Mouse (Mus musculus) heart, embryonic 16.5 days (tissue): ENCODE results near the gene Ets2. TPM values are rescaled to one million over a fixed set of nuclear protein-coding genes. Genes with fewer than 3 reads are reported as not detected.
"Not testable (repeated sequence)": the region's sequence is repeated elsewhere in the genome, so short reads cannot be mapped to it uniquely, and the experiment has no call there.

Experiments used
- ATAC-seq: fragments of 200-750 bp; cut with Nextera tagmentation; replicated peaks from 2 replicates; pipeline ENCODE4 v1.8.0; 2017; ENCODE audit warnings: moderate number of reproducible peaks; ENCODE audit not compliant: insufficient read depth, low FRiP score; ENCODE audit errors: extremely low read depth
- H3K27ac ChIP-seq: fragments of 300-500 bp; sonication (generic); 2 replicates; pipeline ENCODE4 v1.5.1; 2014; ENCODE audit warnings: mild to moderate bottlenecking, low read length, control low read depth, moderate library complexity
- H3K27me3 ChIP-seq: fragments of 300-500 bp; sonication (generic); 2 replicates; pipeline ENCODE4 v1.6.1; 2014; ENCODE audit warnings: low read length, mixed read lengths; ENCODE audit not compliant: control insufficient read depth, insufficient read depth
- H3K36me3 ChIP-seq: fragments of 300-500 bp; sonication (generic); 2 replicates; pipeline ENCODE4 v1.6.1; 2014; ENCODE audit not compliant: control insufficient read depth, insufficient read depth
- H3K4me1 ChIP-seq: fragments of 300-500 bp; sonication (generic); 2 replicates; pipeline ENCODE4 v1.6.1; 2014; ENCODE audit warnings: low read length, mixed read lengths; ENCODE audit not compliant: control insufficient read depth, insufficient read depth
- H3K4me2 ChIP-seq: fragments of 300-500 bp; sonication (generic); 2 replicates; pipeline ENCODE4 v1.6.1; 2014; ENCODE audit warnings: low read depth, mild to moderate bottlenecking, control low read depth, low read length
- H3K4me3 ChIP-seq: fragments of 300-500 bp; sonication (generic); 2 replicates; pipeline ENCODE4 v1.5.1; 2014; ENCODE audit warnings: mild to moderate bottlenecking, control low read depth, low read length
- H3K9ac ChIP-seq: fragments of 300-500 bp; sonication (generic); 2 replicates; pipeline ENCODE4 v1.6.1; 2014; ENCODE audit warnings: low read length, control low read depth
- H3K9me3 ChIP-seq: fragments of 300-500 bp; sonication (generic); replicated peaks from 2 replicates; pipeline ENCODE4 v1.6.1; 2016; ENCODE audit warnings: low read length; ENCODE audit not compliant: control insufficient read depth
- WGBS: fragments of 180-500 bp; shearing (Covaris S2); extraction: QIAGEN DNeasy Blood & Tissue Kit; methylation state at CpG from one replicate; pipeline ENCODE4 v1.1.7; 2014; 5-methylcytosine and 5-hydroxymethylcytosine counted together
- polyA plus RNA-seq: library from polyadenylated mRNA; unstranded; fragments of >200 nt; fragmentation: Nextera tagmentation; extraction: Ambion mirVana; gene quantifications from 2 replicates; pipeline ENCODE4 v1.2.1, GENCODE M21; 2015

The Ets2 gene
- polyA plus RNA-seq, 1 experiment from 2014 or later: 73.6 TPM

DNA sequence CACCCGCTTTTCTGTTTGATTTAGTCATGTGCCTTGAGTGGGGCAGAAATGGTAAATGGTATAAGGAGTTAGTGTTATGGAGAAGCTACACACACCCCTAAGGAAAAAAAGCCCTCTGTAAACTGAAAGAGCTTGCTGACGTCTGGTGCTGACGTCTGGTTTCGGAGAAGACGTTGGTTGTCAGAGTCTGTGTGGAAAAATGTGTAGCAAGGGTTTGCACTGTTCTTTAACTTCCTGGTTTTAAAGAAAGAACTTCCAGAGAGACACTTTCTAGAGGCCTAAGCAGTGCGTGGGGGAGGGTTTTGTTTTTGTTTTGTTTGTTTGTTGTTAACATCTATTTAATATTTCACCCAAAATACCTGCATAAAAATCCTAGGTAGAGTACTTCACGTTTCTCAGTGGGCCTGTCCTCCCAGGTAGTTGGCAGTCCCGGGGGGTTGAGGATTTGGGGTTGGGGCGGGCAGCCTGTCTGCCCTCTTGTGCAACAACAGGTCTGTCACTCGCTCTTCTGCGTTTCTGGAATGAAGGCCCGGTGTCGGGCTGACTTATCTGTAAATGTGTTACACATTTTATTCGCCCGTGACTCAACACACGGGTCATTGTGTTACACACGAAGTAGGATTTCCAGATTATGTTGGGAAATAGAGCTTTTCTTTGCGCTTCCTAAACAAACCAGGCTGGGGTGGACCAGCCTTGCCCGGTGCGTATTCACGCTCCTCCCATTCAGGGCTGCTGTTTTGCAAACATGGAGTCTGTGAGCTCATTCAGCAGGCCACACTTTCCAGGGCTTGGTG lies 6.5 kb downstream of the Ets2 start:
- H3K27me3 ChIP-seq: no peaks in the 10 kb centered on the region
- peaks cover 39% of the 10 kb centered on the region for H3K4me1 ChIP-seq
- 53% methylated on average over 21 of the region's 21 CpGs for WGBS
- peaks cover 41% of the 10 kb centered on the region for H3K36me3 ChIP-seq
- no peaks in the 10 kb centered on the region for H3K9me3 ChIP-seq
- H3K9ac ChIP-seq: peak overlapping the region; percentile 60
- peak overlapping the region; percentile 56 for H3K4me2 ChIP-seq
- ATAC-seq: no peak
- peak overlapping the region; percentile 68 for H3K27ac ChIP-seq
- 0 out of 2 replicates have a peak overlapping the region, but pooled peaks have one; percentile 7 for H3K4me3 ChIP-seq

DNA sequence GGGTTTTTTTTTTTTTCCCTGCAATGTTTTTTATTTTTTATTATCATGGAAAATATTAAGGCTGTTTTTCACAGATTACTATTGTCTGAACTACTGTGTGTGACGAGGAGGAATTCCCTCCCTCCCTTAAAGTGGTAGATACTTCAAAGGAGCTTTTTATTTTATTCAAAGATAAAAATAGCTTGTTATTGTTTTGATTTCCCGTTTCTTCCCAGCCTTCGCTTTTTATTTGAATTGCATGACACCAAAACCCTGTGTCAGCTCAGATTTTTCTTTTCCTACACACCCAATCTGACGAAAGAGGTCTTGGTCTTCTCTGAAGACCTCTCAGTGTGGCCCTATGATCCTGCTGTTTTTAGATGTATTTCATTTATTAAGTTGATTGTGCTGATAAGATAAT lies 7.3 kb downstream of the Ets2 start:
- peaks cover 35% of the 10 kb centered on the region for H3K4me1 ChIP-seq
- H3K4me3 ChIP-seq: no peak overlapping the region
- no peak overlapping the region for H3K9ac ChIP-seq
- no peak overlapping the region for H3K27ac ChIP-seq
- no peak overlapping the region for H3K4me2 ChIP-seq
- no peaks in the 10 kb centered on the region for H3K27me3 ChIP-seq
- 61% methylated on average over 4 of the region's 4 CpGs for WGBS
- H3K9me3 ChIP-seq: no peaks in the 10 kb centered on the region
- no peak for ATAC-seq
- peaks cover 47% of the 10 kb centered on the region for H3K36me3 ChIP-seq

DNA sequence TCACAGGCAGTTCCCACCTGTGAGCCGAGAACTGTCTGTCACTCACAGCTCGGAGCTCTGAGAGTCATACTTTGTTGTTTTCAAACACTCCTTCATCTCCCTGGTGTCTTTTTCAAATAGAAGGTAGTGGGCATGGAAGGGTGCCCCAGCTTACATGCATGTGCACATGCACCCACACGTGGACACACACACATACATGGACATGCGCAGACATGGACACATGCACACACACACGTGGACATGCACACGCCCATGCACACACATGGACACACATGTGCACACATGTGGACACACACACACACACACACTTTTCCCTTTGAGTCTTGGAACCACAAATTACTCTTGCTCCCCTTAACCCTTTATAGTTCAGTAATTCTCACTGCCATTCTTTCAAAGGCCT lies 8.3 kb downstream of the Ets2 start:
- WGBS: 94% methylated on average over 6 of the region's 6 CpGs
- H3K27ac ChIP-seq: no peak overlapping the region
- no peak overlapping the region for H3K4me2 ChIP-seq
- no peak overlapping the region for H3K4me3 ChIP-seq
- no peaks in the 10 kb centered on the region for H3K27me3 ChIP-seq
- H3K9me3 ChIP-seq: no peaks in the 10 kb centered on the region
- peaks cover 57% of the 10 kb centered on the region for H3K36me3 ChIP-seq
- no peak overlapping the region for H3K9ac ChIP-seq
- H3K4me1 ChIP-seq: peaks cover 30% of the 10 kb centered on the region
- no peak for ATAC-seq

DNA sequence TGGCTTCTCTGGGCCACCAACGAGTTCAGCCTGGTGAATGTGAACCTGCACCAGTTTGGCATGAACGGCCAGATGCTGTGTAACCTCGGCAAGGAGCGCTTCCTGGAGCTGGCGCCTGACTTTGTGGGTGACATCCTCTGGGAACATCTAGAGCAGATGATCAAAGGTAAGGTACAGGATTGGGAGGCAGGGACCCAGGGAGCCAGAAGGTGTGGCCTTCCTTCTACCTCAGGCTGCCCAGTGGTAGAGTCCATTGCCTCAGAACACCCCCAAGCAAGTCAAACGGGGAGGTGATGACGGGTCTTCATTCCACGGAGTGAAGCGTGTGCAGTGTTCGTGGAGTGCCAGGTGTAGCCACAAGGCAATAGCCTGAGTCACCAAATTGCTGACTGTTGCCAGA lies 10.2 kb downstream of the Ets2 start:
- Histone ChIP-seq H3K4me2 (no peak overlapping the region), H3K36me3 (peaks cover 72% of the 10 kb centered on the region), H3K27ac (no peak overlapping the region), H3K9me3 (no peaks in the 10 kb centered on the region), H3K9ac (no peak overlapping the region), H3K27me3 (no peaks in the 10 kb centered on the region), H3K4me3 (no peak overlapping the region), H3K4me1 (peaks cover 17% of the 10 kb centered on the region)
- ATAC-seq: no peak
- WGBS: 88% methylated on average over 10 of the region's 10 CpGs

DNA sequence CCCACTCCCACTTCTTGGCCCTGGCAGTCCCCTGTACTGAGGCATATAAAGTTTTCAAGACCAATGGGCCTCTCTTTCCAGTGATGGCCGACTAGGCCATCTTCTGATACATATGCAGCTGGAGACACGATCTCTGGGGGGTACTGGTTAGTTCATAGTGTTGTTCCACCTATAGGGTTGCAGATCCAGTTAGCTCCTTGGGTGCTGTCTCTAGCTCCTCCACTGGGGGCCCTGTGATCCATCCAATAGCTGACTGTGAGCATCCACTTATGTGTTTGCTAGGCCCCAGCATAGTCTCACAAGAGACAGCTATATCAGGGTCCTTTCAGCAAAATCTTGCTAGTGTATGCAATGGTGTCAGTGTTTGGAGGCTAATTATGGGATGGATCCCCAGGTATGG lies 11.2 kb downstream of the Ets2 start:
- H3K27me3 ChIP-seq, H3K27ac ChIP-seq, H3K9me3 ChIP-seq, H3K4me2 ChIP-seq, H3K9ac ChIP-seq, H3K4me3 ChIP-seq, ATAC-seq: not testable (repeated sequence)
- Histone ChIP-seq H3K4me1 (peaks cover 11% of the 10 kb centered on the region), H3K36me3 (peaks cover 80% of the 10 kb centered on the region)
- WGBS: 87% methylated on average over 2 of the region's 2 CpGs

DNA sequence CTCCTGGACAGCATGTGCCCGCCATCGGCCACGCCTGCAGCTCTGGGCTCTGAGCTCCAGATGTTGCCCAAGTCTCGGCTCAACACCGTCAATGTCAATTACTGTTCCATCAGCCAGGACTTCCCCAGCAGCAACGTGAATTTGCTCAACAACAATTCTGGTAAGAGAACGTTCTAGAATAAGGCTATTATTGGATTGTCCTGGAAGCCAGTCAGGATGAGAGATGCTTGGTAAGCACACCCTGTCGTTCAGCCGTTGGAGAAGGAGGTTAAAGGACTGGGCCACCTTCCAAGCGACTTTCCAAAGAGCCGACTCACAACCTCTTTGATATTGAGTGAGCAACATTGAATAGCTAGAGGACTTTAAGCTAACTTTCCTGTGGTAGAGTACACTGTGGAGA lies 13.2 kb downstream of the Ets2 start:
- 75% methylated on average over 11 of the region's 11 CpGs for WGBS
- H3K36me3 ChIP-seq: peaks cover 90% of the 10 kb centered on the region
- H3K27me3 ChIP-seq: no peaks in the 10 kb centered on the region
- H3K4me1 ChIP-seq: peaks cover 4% of the 10 kb centered on the region; the same call in 1 of the 2 replicates
- no peak overlapping the region for H3K4me3 ChIP-seq
- no peak overlapping the region for H3K4me2 ChIP-seq
- H3K27ac ChIP-seq: no peak overlapping the region
- H3K9ac ChIP-seq: no peak overlapping the region
- ATAC-seq: no peak
- no peaks in the 10 kb centered on the region for H3K9me3 ChIP-seq

GRCm38 (mm10) chr16:95716061-95716706 lies 14.3 kb downstream of the Ets2 start:
- Histone ChIP-seq H3K27ac (no peak overlapping the region), H3K4me2 (no peak overlapping the region), H3K9me3 (peaks cover 1% of the 10 kb centered on the region; the same call in 1 of the 2 replicates), H3K9ac (no peak overlapping the region), H3K27me3 (no peaks in the 10 kb centered on the region), H3K4me1 (peaks cover 2% of the 10 kb centered on the region; the same call in 1 of the 2 replicates), H3K4me3 (no peak overlapping the region), H3K36me3 (peaks cover 90% of the 10 kb centered on the region)
- WGBS: 83% methylated on average over 12 of the region's 12 CpGs
- ATAC-seq: 0 out of 2 replicates have a peak, but pooled peaks have one; percentile 12

DNA sequence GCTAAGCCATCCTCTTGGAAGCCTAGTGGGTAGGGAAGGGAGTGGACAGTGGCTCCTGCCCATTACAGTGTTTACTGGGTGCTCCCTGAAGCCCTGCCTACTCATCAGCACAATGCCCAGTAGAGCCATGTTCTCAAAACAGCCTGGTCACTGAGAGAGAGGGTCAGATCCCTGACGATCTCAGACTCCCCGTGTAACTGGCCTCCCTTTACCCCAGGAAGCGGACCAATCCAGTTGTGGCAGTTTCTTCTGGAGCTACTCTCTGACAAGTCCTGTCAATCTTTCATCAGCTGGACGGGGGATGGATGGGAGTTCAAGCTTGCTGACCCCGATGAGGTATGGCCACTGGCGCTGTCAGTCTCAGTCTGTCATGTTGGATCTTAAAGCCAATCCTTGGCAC lies 15.8 kb downstream of the Ets2 start:
- Histone ChIP-seq H3K4me1 (no peaks in the 10 kb centered on the region), H3K4me3 (no peak overlapping the region), H3K4me2 (no peak overlapping the region), H3K9ac (no peak overlapping the region), H3K27me3 (no peaks in the 10 kb centered on the region), H3K27ac (no peak overlapping the region), H3K36me3 (peaks cover 82% of the 10 kb centered on the region), H3K9me3 (peaks cover 10% of the 10 kb centered on the region; the same call in 1 of the 2 replicates)
- ATAC-seq: no peak
- WGBS: 91% methylated on average over 6 of the region's 6 CpGs

DNA sequence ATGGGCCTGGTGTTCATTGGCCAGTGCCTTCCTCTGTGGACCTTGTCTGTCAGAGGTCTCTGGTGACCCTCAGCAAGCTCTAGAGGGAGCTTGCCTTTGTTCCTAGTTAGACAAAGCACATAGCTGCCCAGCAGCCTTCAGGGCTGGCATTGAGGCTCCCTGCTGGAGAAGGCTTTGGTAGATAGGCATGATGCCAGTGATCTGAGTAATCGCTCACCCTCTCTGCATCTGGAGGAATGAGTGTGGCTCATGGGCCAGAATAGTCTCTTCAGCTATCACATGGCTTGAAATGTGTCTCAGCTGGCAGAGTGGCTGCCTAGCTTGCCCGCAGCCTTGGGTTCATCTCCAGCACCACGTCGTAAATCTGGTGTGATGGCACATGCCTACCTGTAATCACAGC lies 16.2 kb downstream of the Ets2 start:
- Histone ChIP-seq H3K4me1 (no peaks in the 10 kb centered on the region), H3K27me3 (no peaks in the 10 kb centered on the region), H3K4me3 (no peak overlapping the region), H3K4me2 (no peak overlapping the region), H3K27ac (no peak overlapping the region), H3K9me3 (peaks cover 10% of the 10 kb centered on the region; the same call in 1 of the 2 replicates), H3K36me3 (peaks cover 82% of the 10 kb centered on the region), H3K9ac (no peak overlapping the region)
- ATAC-seq: no peak
- 86% methylated on average over 4 of the region's 4 CpGs for WGBS
